Mouse (Mus musculus): ENCODE data around the gene Rps21. TPM values are rescaled to one million over a fixed set of nuclear protein-coding genes. Genes with fewer than 3 reads are reported as not detected.
A peak's percentile ranks its signal among the peaks of the same experiment; 100 is the strongest.

Rps21 gene
- total RNA-seq (2021) = 100 to 1,000 TPM; 777 to 810 TPM
- long read RNA-seq, experiment 1, transcript Rps21-201 (6 exons, 394 nt) = major isoform, 18 of 22 reads
- long read RNA-seq, experiment 1, partial matches to known transcripts = 4 of 22 reads
- long read RNA-seq, experiment 1, other reads (novel, unspliced or antisense) = 0 of 22 reads
- long read RNA-seq, experiment 2, transcript Rps21-201 (6 exons, 394 nt) = major isoform, 107 of 170 reads
- long read RNA-seq, experiment 2, partial matches to known transcripts = 63 of 170 reads
- long read RNA-seq, experiment 2, other reads (novel, unspliced or antisense) = 0 of 170 reads

DNA sequence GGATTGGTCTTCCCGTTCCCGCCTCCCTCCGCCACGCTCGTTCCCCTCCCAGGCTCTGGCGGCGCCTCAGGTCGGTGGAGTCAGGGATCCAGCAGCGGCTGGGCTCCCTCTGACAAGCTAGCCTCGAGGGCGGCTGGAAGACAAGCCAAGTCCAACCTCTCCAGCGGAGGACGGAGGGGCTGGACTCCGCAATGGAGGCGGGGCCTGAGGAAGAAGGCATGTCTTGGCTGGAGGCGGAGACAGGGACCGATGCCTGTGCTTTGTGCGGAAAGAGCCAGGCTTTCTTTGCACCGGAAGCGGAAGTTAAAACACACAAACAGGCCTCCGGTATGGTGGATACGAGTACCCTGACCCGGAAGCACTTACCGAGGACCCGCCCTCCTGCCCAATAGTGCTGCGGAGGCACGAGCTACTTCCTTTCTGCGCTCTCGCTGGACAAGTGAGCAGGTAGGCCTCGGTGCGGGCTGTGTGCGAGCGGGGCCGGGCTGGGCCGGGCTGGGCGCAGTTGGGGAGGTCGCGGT is at the start of gene Rps21:
Gene Rps21 (plus strand): TSS at position 377 of the 521 bp plus-strand sequence.
- peak; percentile 92 for DNase-seq (ENCODE audit: low spot score in 2 of 2)

DNA sequence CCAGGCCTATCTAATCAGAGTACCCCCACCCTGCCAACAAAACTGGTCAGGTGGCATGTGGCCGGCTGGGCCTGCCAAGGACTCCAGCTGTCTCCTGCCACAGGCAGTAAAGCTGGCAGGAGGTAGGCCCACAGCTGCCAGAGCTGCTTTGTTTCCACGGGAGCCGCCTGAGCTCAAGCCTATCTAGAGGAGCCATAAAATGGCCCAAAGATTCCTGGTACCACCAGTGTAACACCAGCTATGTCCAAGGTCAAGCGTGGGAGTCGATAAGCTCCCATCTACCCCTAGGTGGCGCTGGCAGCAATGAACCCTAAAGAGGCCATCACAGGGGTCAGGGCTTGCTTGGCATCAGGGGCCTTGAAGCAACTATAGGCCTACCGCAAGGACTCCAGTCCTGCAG is 49.3 kb upstream of the Rps21 start:
- peak; percentile 58 to 60 for DNase-seq (ENCODE audit: low spot score in 2 of 2)

DNA sequence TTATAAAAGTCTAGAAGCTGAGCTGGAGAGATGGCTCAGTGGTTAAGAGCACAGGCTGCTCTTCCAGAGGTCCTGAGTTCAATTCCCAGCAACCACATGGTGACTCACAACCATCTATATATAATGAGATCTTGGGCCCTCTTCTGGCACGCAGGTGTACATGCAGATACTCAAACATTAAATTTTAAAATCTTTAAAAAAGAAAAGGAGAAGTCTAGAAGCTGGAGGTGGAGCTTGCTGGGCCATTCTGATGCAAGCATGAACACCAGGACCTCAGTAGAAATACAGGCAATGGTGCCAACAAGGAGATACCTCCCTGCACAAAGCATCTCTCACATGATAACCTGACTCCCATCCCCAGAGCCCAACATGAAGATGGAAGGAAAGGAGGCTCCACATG is 48.2 kb upstream of the Rps21 start:
- no peak for DNase-seq (ENCODE audit: low spot score in 2 of 2)

DNA sequence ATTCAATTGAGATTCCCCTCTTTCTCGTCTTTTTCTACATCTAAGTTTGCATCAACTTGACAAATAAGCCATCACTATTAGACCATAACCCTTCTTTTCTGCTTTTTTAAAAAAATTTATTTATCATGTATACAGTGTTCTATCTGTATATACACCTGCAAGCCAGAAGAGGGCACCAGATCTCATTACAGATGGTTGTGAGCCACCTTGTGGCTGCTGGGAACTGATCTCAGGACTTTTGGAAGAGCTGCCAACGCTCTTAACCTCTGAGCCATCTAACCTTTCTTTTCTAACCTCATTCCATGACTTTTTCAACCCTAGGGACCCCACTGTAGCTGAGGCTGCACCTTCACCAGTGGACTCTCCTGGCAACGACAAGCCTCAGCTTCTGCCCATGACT is 44.9 kb upstream of the Rps21 start:
- no peak for DNase-seq (ENCODE audit: low spot score in 2 of 2)

DNA sequence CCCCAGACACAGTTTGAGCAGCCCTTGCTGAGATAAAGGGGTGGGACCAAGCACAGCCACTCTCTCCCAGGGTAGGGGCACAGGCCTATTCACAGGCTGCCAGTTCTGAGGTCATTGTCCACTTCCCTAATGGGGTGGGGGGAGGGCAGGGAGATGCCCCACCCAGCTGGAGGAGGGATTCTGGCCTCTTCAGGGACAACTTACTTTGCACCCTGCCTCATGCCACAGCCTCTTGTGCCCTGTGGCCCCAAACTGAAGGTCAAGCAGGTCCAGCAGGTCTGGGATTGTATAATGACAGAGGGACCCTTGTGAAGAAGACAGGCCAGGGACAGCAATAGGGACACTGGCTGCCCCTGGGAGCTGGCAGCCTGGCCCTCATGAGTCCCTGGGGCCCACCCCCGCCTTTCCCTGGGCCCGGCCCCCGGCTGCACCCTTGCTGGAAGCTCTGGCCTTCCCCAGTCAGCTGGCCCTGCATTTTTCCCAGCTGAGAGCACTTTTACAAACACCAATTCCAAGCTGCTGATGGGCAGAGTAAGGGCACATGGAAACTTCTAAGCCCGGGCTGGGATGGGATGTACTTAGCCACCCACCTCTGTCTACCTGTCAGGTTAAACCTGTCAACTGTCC is 42.7 kb upstream of the Rps21 start:
- DNase-seq (ENCODE audit: low spot score in 2 of 2) = peak in 1 of 2 experiments; percentile 48

DNA sequence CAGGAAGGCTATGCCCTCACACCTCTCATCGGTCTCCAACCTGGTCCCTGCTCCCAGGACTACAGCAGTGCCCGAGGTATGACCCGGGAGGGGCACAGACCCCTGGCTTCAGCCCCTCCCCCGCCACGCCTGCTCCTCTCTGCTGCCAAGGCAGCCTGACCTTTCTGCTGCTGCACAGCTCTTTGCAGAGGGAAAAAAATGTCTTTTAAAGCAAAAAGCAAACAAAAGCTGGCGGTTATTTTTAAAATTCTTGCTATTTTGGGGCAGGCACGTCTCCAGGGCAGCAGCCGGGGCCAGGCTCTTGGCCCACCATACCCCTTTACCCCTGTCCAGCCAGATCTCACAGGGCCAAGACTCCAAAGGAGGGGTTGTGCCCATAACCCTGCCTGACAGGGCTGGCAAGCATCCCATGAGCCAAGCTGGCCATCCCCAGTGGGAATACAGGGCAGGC is 42.1 kb upstream of the Rps21 start:
- DNase-seq (ENCODE audit: low spot score in 2 of 2) = peak; percentile 48 to 55

DNA sequence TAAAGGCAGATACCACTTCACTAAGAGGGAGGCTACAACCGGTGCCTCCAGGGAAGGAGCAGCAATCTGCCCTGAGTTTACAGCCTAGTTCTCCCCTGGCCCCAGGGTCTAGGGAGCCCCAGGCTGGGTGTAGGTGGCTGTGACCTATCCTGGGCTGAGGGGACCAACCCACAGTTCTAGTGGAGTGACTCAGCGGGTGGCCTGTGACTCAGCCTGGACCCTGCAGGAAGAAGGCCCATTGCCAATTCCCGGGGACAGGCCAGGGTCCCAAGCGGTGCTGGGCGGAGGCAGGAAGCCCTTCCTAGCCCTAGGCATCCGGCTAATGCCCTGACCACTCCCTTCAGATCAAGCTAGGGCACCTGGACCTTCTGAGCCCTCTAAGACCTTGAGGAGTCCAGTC is 41.2 kb upstream of the Rps21 start:
- peak; percentile 61 to 73 for DNase-seq (ENCODE audit: low spot score in 2 of 2)

DNA sequence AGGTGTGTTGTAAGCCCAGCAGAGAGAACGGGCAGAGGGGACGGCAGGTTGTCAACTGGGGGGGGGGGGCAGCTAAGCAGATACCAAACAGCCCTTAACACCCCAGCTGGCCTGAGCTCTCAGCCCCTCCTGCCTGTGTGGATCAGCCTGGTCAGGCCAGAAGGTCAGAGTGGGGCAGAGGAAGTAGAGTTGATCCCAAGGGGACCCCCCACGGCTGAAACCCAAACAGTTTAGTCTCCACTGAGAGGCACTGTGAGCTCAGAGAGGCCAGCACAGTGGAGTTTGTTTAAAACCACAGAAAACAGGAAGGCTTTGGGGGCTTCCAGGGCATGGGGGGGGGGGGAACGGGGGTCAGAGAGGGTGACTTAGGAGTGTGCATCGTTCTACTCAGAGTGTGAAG is 40.3 kb upstream of the Rps21 start:
- DNase-seq (ENCODE audit: low spot score in 2 of 2) = no peak

DNA sequence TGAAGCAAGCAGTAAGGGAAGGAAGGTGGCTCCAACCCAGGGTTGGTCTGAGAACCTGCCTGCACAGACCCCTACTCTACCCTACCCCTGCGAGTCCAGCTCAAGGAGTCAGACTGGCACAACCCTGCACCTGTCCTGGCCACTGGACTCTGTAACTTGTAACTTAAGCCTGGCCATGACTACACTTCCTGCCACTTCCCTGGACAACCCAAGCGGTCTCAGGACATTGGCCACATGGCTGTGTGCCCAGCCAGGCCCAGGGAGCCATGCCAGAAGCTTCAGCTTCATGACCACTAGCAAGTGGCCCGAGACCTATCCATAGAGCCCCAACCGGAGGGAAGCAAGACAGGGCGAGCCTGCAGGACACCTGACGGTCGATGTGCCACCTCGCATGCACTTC is 39.6 kb upstream of the Rps21 start:
- DNase-seq (ENCODE audit: low spot score in 2 of 2) = peak; percentile 52 to 69

DNA sequence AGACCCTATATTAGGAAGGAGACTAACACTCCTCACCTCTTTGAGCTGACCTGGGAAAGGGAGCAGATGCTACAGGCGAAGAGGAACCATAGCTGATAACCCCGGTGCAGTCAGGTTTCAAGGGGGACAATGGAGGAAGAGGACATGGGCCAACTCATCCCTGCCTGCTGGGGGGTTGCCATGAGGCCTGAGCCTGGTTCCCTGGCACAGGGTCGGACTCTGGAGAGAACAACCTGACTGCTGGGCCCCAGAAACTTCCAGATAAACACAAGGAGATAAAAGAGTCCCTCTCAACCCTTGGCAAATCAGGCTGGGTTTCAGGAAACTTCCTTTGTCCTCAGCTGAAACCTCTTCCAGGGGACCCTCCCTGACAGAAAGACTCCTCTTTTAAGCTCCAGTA is 38.9 kb upstream of the Rps21 start:
- peak in 1 of 2 experiments; percentile 20 for DNase-seq (ENCODE audit: low spot score in 2 of 2)

DNA sequence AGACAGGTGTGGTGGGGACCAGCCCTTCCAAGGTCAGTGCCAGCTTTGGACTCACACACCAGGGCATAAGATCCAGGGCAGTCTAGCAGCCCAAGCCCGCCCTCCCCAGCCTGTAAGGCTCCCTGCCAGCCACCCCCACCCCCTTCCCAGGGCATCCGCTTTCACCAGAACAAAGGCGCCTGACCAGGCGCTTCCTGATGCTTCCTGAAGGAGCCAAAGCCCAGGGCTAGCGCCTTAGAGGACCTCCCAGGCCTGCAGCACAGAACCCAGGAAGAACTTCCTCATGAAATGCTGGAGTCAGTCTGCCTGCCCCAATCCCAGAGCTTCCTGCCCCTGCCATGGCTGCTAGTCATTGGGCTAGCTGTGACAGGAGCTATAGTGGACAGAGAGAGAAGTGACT is 38.5 kb upstream of the Rps21 start:
- DNase-seq (ENCODE audit: low spot score in 2 of 2) = no peak

DNA sequence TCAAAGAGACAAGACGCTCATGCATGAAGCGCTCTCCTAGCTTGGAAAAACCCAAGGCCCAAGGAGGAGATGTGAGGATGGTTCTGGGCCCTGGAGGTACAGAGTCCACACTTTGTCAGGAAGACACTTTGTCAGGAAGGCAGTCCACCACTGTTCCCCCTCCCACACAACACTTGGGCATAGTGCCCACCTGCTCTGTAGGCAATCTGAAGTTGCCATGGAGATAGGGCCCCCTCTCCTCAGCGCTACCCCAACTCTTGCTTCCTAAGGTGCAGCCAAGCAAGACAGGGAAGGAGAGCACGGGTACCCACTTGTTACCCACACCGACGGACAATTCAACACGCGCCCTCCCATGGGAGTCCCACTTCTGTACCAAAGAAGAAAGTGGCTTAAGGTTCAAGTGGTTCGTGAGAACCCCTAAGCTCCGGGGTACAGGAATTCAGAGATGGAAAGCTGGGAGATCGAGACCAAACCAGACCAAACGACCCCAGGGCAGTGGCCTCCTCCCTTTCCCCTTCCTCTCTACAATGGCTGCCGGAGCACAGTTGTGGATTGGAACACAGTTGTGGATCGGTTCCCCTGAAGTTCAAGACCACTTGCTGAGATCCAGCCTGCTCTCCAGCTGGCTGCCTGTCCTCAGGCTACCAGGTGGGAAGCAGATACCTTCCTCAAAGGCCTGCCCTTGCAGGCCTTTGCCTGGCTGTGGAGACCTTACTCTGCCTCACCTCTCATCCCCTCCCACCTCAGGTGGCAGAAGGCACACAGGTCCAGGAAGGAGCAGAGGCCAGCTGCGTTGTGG is 37.8 kb upstream of the Rps21 start:
- no peak for DNase-seq (ENCODE audit: low spot score in 2 of 2)

DNA sequence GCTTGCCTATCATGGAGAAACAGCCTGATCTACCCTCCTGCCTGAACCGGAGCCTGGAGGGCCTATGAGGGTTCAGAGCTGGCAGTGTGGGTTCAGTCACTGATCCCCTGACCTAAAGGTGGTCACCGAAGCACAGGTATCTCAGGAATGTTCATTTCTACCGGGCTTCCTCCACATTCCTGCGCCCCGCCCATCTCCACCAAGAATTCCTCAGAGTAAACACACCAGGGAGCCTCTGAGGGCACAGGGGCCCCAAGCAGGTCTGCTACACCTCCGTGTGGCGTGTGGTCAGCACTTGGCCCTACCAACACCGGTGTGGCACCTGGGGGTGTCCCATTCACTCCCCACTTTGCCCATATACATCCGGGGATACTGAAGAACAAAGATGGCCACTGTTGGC is 37.0 kb upstream of the Rps21 start:
- DNase-seq (ENCODE audit: low spot score in 2 of 2) = peak in 1 of 2 experiments; percentile 17

DNA sequence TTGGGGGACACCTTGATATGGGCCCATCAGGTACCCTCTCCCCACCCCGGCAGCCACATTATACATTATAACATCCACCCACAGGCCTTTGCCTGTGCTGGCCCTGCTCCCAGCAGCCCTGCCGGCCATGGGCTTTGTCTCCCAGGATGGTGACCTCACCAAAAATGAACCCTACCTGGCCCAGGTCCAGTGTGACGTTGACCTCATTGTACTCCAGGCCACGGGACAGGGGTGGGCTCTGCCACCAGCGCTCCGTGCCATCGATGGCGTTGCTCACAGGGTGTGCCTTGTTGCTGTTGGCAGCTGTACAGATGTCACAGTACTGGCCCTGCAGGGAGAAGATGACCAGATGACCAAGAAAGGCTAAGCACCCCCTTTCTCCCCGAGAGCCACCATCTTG is 36.1 kb upstream of the Rps21 start:
- peak in 1 of 2 experiments; percentile 22 for DNase-seq (ENCODE audit: low spot score in 2 of 2)

DNA sequence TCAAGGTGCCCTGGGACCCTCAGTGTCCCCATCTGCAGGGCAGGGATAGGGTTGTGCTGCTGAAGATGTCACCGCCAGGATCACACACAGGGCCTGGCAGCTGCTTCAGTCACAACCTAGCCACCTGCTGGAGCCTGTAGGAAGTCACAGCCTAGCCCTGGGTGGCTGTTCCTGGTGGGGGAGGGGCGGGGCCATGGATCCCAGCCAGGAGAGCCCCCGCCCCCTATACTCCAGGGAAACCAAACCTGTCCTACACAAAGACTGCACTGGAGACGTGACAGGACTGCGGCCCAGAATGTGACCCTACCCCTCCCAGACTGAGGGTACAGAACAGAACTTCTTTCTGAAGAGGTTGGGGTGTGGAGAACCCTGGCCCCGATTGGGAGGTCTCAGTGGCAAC is 34.9 kb upstream of the Rps21 start:
- DNase-seq (ENCODE audit: low spot score in 2 of 2) = no peak

DNA sequence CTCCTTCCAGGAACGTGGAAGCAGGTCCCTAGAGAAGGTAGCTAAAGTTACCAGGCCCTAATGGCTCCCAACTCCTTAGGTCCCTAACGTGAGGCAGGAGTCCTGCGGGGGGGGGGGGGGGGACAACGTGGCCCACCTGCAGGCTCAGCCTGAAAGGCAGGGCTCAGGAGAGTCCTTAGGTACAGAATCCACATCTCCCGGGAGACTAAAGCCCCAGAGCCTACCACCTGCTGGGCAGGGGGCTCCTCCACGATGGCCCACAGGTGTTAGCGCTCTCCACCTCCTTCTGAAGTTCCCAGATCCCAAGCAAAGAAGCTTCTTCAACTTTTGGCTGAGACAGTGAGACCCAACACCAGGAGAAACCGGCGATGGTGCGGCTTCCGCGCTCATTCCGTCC is 32.5 kb upstream of the Rps21 start:
- no peak for DNase-seq (ENCODE audit: low spot score in 2 of 2)

DNA sequence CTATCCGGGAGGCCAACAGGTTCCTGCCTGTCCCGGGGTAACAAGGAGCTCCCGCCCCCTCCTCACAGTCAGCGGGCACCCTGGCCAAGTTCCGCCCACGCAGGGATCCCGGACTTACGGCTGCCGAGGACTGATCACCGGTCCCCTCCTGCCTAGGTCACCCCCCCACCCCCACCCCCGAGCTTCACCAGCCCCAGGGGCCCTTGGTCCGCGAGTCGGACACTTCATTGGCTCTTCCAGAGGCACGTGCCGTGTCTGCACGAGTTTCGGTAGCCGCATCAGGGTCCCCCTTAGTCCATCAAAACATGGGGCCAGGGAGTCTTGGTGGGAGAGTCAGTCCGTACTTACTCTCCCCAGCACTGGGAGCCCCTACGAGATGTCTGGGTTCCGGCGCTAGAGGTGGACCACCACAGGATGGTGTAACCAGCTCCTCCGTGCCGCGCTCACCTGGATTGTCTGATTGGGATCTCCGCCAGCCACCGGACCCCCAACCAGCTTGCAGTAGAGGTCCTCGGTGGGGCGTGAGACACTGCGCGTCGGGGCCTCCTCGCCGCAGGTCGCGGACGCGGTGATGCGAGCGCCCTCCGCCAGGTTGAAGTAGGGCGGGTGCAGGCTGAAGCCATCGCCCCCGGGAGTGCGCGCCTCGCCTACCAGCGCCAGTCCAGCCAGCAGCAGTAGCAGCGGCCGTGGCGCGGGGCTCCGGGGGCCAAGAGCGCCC is 32.0 kb upstream of the Rps21 start:
- peak; percentile 57 to 61 for DNase-seq (ENCODE audit: low spot score in 2 of 2)

DNA sequence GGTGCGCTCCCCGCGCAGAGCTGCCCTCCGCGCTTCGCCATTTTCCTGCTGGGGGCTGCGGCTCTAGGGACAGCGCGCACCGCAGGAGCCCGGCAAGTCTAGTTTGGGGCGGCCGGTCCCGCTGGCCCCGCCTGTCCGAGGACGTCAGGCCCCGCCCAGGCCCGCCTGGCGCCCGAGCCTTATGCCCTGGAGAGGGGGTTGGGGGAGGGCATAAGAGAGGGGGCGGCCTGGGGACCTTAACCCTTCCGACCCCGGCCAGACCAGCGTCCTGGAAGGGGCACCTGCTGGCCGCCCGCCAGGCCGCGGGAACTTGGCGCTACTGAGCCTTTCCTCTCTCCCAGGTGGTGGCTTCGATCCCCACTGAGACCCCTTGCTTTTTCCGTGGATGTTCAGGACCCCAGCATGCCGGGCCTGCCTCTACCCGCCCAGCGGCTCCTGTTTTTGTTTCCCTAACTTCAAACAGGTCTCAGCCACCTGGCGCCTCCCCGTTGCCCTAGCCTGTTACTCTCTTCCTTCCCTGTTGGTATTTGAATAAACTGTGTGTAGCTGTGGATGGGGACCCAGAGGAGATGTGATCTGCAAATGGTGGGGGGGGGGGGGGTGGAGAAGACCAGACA is 31.3 kb upstream of the Rps21 start, which contains the start of gene Lama5:
Gene Lama5 (minus strand): TSS at position 98 of the 617 bp plus-strand sequence.
- peak; percentile 74 to 78 for DNase-seq (ENCODE audit: low spot score in 2 of 2)

DNA sequence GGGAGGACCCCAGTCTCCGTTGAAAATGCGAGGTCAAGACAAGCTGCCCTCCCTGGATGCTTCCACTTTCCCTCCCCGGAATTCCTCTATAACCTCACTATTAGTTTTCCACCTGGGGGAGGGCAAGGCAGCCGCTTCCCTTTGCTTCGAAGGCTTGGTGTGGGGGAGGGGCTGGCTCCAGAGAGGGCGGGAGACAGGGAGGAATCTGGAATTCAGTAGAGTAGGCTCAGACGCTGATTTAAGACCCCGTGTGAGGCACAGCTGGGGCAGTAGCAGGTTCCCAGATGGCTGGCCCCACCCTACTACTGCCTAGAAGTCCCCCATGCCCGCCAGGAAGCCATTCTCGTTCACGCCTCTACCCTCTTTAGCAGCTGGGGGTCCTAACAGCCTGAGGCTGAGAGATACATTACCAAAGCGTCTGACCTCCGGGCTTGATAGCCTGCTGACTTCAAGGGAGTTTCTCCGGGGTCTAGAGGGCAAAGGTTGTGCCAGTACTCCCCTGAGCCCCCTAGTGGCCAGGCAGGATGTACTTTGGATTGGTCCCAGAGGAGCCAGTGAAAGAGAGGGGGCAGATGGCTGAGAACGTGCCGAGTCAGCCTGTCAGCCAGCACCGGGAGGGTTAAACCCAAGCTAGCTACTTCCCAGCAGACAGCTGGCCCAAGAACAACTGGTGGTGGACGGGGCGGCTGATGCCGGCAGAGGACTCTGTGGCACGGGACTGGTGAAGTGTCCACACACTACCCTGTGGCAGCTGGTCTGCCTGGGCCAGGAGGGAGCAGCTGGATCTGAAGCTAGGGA is 29.7 kb upstream of the Rps21 start:
- peak; percentile 64 to 70 for DNase-seq (ENCODE audit: low spot score in 2 of 2)

DNA sequence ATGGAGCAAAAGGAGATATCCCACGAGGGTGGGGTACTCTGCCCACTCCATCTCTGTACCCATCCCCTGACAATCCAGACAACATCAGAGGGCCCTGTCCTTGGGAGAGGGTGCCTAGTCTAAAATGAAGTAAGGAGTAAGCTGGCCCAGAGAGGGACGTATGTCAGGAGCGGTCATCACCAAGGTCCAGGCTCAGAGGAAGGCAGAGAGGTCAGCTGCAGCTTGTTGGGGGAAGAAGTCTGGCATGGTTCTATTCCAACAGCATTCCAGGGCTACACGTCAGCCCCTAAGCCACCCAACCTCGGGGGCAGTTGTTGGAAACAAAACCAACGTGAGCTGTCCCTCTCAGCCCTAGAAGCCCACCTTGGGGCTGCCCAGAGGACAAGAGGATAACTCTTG is 29.1 kb upstream of the Rps21 start:
- DNase-seq (ENCODE audit: low spot score in 2 of 2) = peak in 1 of 2 experiments; percentile 26
